Mouse (Mus musculus): ENCODE results near the gene Fam155a. TPM values are rescaled to one million over a fixed set of nuclear protein-coding genes. Genes with fewer than 3 reads are reported as not detected.
A peak's percentile ranks its signal among the peaks of the same experiment; 100 is the strongest.

Gene Fam155a
- polyA plus RNA-seq, 1 experiment from 2014 or later = 19.7 TPM

DNA sequence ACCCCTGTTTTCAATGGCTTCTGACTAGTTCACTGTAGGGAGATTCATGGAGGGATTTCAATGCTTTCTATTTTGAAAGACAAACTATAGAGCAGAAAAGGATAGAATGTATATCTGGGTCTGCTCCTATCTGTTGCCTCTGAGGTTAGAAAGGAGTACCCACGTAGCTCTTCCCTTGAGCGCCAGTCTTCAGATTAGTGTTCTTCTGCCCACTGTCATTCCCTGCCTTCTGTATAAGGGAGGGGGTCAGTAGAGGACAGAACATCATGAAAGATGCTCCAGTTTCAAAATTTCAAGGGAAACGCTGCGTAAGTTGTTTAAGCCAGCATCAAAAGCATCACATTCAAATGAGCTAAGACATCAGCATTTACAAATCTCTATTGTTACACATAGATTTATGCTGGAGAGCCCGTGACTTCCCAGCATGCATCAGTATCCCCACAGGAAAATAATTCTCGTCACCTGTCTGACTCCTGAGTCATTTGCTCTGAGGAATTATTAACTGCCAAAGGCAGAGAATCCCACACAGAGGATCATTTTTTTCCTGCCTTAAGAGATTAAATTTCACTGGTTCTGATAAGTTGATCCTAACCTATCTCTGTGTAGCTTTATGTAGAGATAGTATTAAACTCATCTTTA, 223.9 kb downstream of the Fam155a start:
- 45% methylated on average over 6 of the region's 6 CpGs for WGBS
- Histone ChIP-seq H3K4me3 (no peak overlapping the region), H3K9me3 (no peaks in the 10 kb centered on the region), H3K4me2 (no peak overlapping the region), H3K36me3 (no peaks in the 10 kb centered on the region), H3K27me3 (no peaks in the 10 kb centered on the region), H3K27ac (replicated peaks) (peak overlapping the region; percentile 63), H3K9ac (no peak overlapping the region), H3K4me1 (replicated peaks) (peaks cover 29% of the 10 kb centered on the region)
- peak; percentile 72; the same call in 1 of the 2 replicates for ATAC-seq (ENCODE audit: low read depth)

DNA sequence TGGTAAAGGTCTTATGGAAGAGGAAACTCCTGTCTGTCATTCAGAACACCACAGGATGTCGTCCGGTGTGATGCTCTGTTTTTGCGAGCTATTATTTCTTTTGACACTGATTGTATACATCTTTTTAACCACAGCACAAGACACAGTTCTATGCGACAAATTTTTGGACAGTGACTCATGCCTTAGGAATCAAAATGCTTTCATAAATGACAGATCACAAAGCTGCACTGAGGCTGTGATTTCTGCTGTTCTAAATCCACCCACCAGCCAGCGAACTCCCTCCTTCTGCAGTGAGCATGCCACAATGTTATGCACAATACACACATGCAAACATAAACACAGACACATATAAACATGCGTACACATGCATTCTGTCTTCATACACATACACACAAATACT, 224.5 kb downstream of the Fam155a start:
- Histone ChIP-seq H3K27ac (replicated peaks) (peak overlapping the region; percentile 63), H3K9ac (no peak overlapping the region), H3K27me3 (no peaks in the 10 kb centered on the region), H3K36me3 (no peaks in the 10 kb centered on the region), H3K4me1 (replicated peaks) (peaks cover 29% of the 10 kb centered on the region), H3K4me2 (no peak overlapping the region), H3K9me3 (no peaks in the 10 kb centered on the region), H3K4me3 (no peak overlapping the region)
- 79% methylated on average over 6 of the region's 6 CpGs for WGBS
- no peak for ATAC-seq (ENCODE audit: low read depth)

DNA sequence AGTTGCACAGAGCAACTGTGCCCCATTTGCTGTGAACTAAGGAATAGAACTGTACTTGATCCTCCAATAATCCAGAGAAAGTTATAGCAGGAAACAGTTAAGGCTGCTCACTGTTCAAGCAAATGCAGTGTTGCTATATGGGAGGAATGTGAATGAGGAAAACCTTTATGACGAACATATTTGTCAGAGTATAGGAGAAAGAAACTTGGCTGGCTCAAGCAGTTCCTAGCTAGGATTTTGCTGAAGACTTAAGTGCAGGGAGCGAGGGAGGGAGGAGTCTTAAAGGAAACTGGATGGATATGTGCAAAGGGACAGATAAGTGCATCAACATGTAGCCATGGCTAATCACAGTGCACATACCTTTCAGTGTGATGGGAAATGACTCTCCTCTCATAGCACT, 225.3 kb downstream of the Fam155a start:
- peaks cover 28% of the 10 kb centered on the region for H3K4me1 ChIP-seq (replicated peaks)
- H3K4me2 ChIP-seq = no peak overlapping the region
- H3K9ac ChIP-seq = no peak overlapping the region
- no peak overlapping the region for H3K27ac ChIP-seq (replicated peaks)
- H3K9me3 ChIP-seq = no peaks in the 10 kb centered on the region
- H3K4me3 ChIP-seq = no peak overlapping the region
- no peaks in the 10 kb centered on the region for H3K36me3 ChIP-seq
- H3K27me3 ChIP-seq = no peaks in the 10 kb centered on the region
- 80% methylated on average over 2 of the region's 2 CpGs for WGBS
- no peak for ATAC-seq (ENCODE audit: low read depth)

DNA sequence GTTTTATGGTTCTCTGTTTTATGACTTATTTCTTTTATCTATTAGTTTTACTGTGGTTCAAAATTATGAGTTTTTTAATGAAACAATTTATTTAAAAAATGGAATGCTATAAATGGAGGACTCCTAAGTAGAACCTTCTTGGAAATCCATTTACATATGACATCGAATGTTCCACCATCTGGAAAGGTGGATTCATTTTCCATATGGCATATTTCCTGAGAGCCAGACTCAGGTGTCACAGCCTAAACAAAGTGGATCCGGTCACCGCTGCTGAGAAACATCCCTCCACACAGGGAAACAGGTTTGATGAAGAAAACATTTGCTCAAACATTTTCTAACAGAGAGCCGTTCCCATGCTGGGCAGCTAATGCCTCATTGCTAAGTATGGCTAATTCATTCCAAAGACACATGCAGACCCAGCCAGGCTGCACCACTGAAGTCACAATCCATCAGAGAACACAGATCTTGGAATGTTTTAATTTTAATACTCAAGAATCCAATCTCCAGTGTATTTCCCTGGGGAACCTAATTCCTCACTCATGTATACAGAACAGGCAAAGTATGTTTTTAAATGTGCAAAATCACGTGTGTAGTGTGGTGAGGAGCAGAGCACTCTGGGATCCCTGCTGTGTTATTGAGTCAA, 235.1 kb downstream of the Fam155a start:
- no peaks in the 10 kb centered on the region for H3K27me3 ChIP-seq
- H3K4me1 ChIP-seq (replicated peaks) = 0 out of 2 replicates have a peak, but pooled peaks cover 6% of the 10 kb centered on the region
- H3K9ac ChIP-seq = no peak overlapping the region
- no peak overlapping the region for H3K4me2 ChIP-seq
- H3K4me3 ChIP-seq = no peak overlapping the region
- H3K9me3 ChIP-seq = no peaks in the 10 kb centered on the region
- WGBS = 64% methylated on average over 5 of the region's 5 CpGs
- no peak overlapping the region for H3K27ac ChIP-seq (replicated peaks)
- H3K36me3 ChIP-seq = no peaks in the 10 kb centered on the region
- ATAC-seq (ENCODE audit: low read depth) = no peak

GRCm38 (mm10) chr8:9526515-9526914, 244.4 kb downstream of the Fam155a start:
- peak overlapping the region; percentile 33; the same call in 1 of the 2 replicates for H3K27ac ChIP-seq (replicated peaks)
- ATAC-seq (ENCODE audit: low read depth) = no peak
- no peak overlapping the region for H3K9ac ChIP-seq
- no peak overlapping the region for H3K4me3 ChIP-seq
- peaks cover 17% of the 10 kb centered on the region for H3K4me1 ChIP-seq (replicated peaks)
- H3K4me2 ChIP-seq = no peak overlapping the region
- no peaks in the 10 kb centered on the region for H3K36me3 ChIP-seq
- WGBS = 55% methylated on average over 3 of the region's 3 CpGs
- H3K9me3 ChIP-seq = no peaks in the 10 kb centered on the region
- no peaks in the 10 kb centered on the region for H3K27me3 ChIP-seq

- Histone ChIP-seq H3K9me3 (no peaks in the 10 kb centered on the region), H3K27me3 (no peaks in the 10 kb centered on the region), H3K9ac (no peak overlapping the region), H3K4me3 (no peak overlapping the region), H3K36me3 (no peaks in the 10 kb centered on the region), H3K27ac (replicated peaks) (no peak overlapping the region), H3K4me1 (replicated peaks) (peaks cover 16% of the 10 kb centered on the region), H3K4me2 (no peak overlapping the region)
- peak; percentile 40; the same call in 1 of the 2 replicates for ATAC-seq (ENCODE audit: low read depth)
- WGBS = 64% methylated on average over 2 of the region's 2 CpGs
Measured at GRCm38 (mm10) chr8:9521577-9521976, 249.4 kb downstream of the Fam155a start.

DNA sequence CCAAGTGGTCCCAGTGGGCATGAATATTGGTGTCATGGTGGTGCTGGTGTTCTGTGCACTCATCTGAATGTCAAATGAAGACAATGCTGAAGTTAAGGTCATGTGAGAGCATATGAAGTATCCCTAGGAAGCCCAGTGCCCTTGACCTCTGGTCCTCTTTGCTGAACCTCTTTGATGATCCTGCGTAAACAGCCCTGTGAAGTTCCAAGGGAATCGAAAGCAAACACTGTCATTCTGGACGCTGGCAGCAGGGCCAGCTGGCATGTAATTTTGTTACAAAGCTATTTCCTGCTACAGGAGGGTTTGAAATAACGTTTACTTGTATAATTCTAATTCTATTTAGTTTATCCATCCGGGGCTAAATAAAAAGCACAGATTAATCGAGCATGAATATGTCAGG, 270.2 kb downstream of the Fam155a start:
- H3K27me3 ChIP-seq = no peaks in the 10 kb centered on the region
- H3K4me3 ChIP-seq = no peak overlapping the region
- H3K4me2 ChIP-seq = no peak overlapping the region
- no peak overlapping the region for H3K9ac ChIP-seq
- 63% methylated on average over 6 of the region's 6 CpGs for WGBS
- no peak overlapping the region for H3K27ac ChIP-seq (replicated peaks)
- no peaks in the 10 kb centered on the region for H3K4me1 ChIP-seq (replicated peaks)
- H3K9me3 ChIP-seq = no peaks in the 10 kb centered on the region
- ATAC-seq (ENCODE audit: low read depth) = no peak
- no peaks in the 10 kb centered on the region for H3K36me3 ChIP-seq

GRCm38 (mm10) chr8:9494225-9494598, 276.7 kb downstream of the Fam155a start:
- Histone ChIP-seq H3K27me3 (no peaks in the 10 kb centered on the region), H3K4me2 (0 out of 2 replicates have a peak overlapping the region, but pooled peaks have one; percentile 5), H3K4me3 (no peak overlapping the region), H3K4me1 (replicated peaks) (peaks cover 14% of the 10 kb centered on the region), H3K27ac (replicated peaks) (peak overlapping the region; percentile 69), H3K9ac (peak overlapping the region; percentile 41), H3K9me3 (no peaks in the 10 kb centered on the region), H3K36me3 (no peaks in the 10 kb centered on the region)
- ATAC-seq (ENCODE audit: low read depth) = peak; percentile 64
- WGBS = 5% methylated on average over 1 of the region's 1 CpGs

DNA sequence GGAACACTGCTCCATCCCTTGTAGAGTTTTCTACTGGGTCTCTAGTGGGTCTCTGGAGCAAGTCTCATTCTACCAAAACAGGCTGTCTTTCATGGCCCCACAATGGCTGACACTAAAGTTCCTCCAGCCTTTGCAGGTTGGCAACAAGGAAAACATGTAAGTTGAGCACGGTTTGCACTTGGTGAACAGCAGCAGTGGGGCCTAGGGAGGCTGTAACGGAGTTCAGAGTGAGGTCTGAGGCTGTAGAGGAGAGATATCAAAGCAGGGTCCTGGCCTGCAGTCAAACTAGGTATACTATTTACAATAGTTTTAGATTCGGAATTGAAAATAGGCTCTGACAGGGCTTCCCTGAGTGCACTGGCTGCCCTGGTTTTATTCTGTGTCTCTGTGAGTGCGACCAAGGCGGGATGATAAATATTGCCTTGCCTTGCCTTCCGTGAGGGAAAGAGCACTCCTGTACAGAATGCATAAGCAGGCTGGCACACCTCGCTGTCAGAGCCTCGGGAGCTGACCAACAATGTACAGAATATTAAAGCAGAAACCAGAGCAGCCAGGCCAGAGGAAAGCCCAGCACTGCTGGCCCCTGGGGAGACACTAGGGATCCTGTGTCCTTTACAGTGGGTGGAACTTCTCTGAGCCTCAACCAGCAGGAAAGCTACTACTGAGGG, 277.3 kb downstream of the Fam155a start:
- peaks cover 14% of the 10 kb centered on the region for H3K4me1 ChIP-seq (replicated peaks)
- no peaks in the 10 kb centered on the region for H3K9me3 ChIP-seq
- H3K4me2 ChIP-seq = 0 out of 2 replicates have a peak overlapping the region, but pooled peaks have one; percentile 5
- H3K9ac ChIP-seq = peak overlapping the region; percentile 41
- WGBS = 24% methylated on average over 8 of the region's 8 CpGs
- H3K4me3 ChIP-seq = no peak overlapping the region
- peak overlapping the region; percentile 69 for H3K27ac ChIP-seq (replicated peaks)
- no peaks in the 10 kb centered on the region for H3K27me3 ChIP-seq
- ATAC-seq (ENCODE audit: low read depth) = peak; percentile 80
- no peaks in the 10 kb centered on the region for H3K36me3 ChIP-seq

GRCm38 (mm10) chr8:9482565-9482964, 288.4 kb downstream of the Fam155a start:
- no peak overlapping the region for H3K4me3 ChIP-seq
- no peak overlapping the region for H3K9ac ChIP-seq
- no peak overlapping the region for H3K27ac ChIP-seq (replicated peaks)
- no peaks in the 10 kb centered on the region for H3K36me3 ChIP-seq
- H3K4me2 ChIP-seq = no peak overlapping the region
- no peaks in the 10 kb centered on the region for H3K9me3 ChIP-seq
- WGBS = 67% methylated on average over 5 of the region's 5 CpGs
- no peaks in the 10 kb centered on the region for H3K27me3 ChIP-seq
- no peak for ATAC-seq (ENCODE audit: low read depth)
- H3K4me1 ChIP-seq (replicated peaks) = no peaks in the 10 kb centered on the region

DNA sequence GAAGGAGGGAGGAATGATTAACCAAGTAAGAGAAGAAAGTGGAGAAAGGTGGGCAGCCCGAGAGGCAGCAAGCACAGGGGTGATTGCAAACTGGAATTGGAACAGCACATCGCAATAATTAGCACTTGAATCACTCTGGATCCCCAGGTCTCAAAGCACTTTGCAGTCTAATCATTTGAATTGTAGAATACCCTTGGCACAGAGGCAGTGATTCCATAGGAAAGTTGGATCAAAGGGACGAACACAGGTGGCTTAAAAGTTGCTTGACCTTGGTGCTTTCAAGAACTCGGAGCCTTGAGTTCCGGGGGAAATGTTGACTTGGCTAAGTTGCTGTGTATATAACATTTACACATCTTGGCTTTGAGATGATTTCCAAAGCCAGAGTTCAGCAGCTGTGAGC, 299.7 kb downstream of the Fam155a start:
- Histone ChIP-seq H3K36me3 (no peaks in the 10 kb centered on the region), H3K27ac (replicated peaks) (no peak overlapping the region), H3K9me3 (no peaks in the 10 kb centered on the region), H3K27me3 (no peaks in the 10 kb centered on the region), H3K4me3 (no peak overlapping the region), H3K4me2 (no peak overlapping the region), H3K9ac (no peak overlapping the region), H3K4me1 (replicated peaks) (no peaks in the 10 kb centered on the region)
- 61% methylated on average over 5 of the region's 5 CpGs for WGBS
- no peak for ATAC-seq (ENCODE audit: low read depth)

- H3K9ac ChIP-seq = no peak overlapping the region
- no peaks in the 10 kb centered on the region for H3K9me3 ChIP-seq
- ATAC-seq (ENCODE audit: low read depth) = no peak
- H3K27ac ChIP-seq (replicated peaks) = no peak overlapping the region
- no peaks in the 10 kb centered on the region for H3K27me3 ChIP-seq
- no peaks in the 10 kb centered on the region for H3K36me3 ChIP-seq
- no peak overlapping the region for H3K4me3 ChIP-seq
- WGBS = 86% methylated on average over 3 of the region's 3 CpGs
- no peak overlapping the region for H3K4me2 ChIP-seq
- no peaks in the 10 kb centered on the region for H3K4me1 ChIP-seq (replicated peaks)
Measured at GRCm38 (mm10) chr8:9470114-9470513, 300.8 kb downstream of the Fam155a start.

Data from neural tube, embryonic 13.5 days (tissue).